Mouse (Mus musculus) layer of hippocampus, adult 9-10 months (tissue): Measurements from ENCODE around the gene Ubl5.
"Not testable (repeated sequence)": the region's sequence is repeated elsewhere in the genome, so short reads cannot be mapped to it uniquely, and the experiment has no call there.

ENCODE experiments used
- DNase-seq: peaks from one replicate; pipeline ENCODE4 v3.0.0; 2022; ENCODE audit warnings: low spot score

The Ubl5 gene

GRCm38 (mm10) chr9:20657546-20657945 lies 14.9 kb downstream of the Ubl5 start:
- no peak for DNase-seq

GRCm38 (mm10) chr9:20662325-20662724 lies 19.6 kb downstream of the Ubl5 start:
- peak; percentile 57 for DNase-seq

- DNase-seq: no peak
Observed at GRCm38 (mm10) chr9:20662874-20663273, 20.2 kb downstream of the Ubl5 start.

- no peak for DNase-seq
Observed at GRCm38 (mm10) chr9:20663956-20664355, 21.3 kb downstream of the Ubl5 start.

GRCm38 (mm10) chr9:20664366-20664765 lies 21.7 kb downstream of the Ubl5 start:
- DNase-seq: peak; percentile 56

GRCm38 (mm10) chr9:20664982-20665637 lies 22.4 kb downstream of the Ubl5 start:
- DNase-seq: no peak

- DNase-seq: no peak
Observed at GRCm38 (mm10) chr9:20665925-20666324, 23.2 kb downstream of the Ubl5 start.

- DNase-seq: no peak
Observed at GRCm38 (mm10) chr9:20666510-20667034, 23.9 kb downstream of the Ubl5 start.

GRCm38 (mm10) chr9:20668065-20668464 lies 25.4 kb downstream of the Ubl5 start:
- no peak for DNase-seq

- DNase-seq: no peak
Observed at GRCm38 (mm10) chr9:20672047-20672446, 29.4 kb downstream of the Ubl5 start.

- no peak for DNase-seq
Observed at GRCm38 (mm10) chr9:20677892-20678291, 35.2 kb downstream of the Ubl5 start.

GRCm38 (mm10) chr9:20680378-20680958 lies 37.8 kb downstream of the Ubl5 start:
- DNase-seq: no peak

- DNase-seq: no peak
Observed at GRCm38 (mm10) chr9:20681546-20682388, 39.1 kb downstream of the Ubl5 start.

GRCm38 (mm10) chr9:20682389-20682722 lies 39.7 kb downstream of the Ubl5 start:
- DNase-seq: no peak

- no peak for DNase-seq
Observed at GRCm38 (mm10) chr9:20685081-20685861, 42.6 kb downstream of the Ubl5 start.

- no peak for DNase-seq
Observed at GRCm38 (mm10) chr9:20689403-20689802, 46.7 kb downstream of the Ubl5 start.

- DNase-seq: no peak
Observed at GRCm38 (mm10) chr9:20689913-20690312, 47.2 kb downstream of the Ubl5 start.

GRCm38 (mm10) chr9:20690449-20690848 lies 47.8 kb downstream of the Ubl5 start:
- DNase-seq: not testable (repeated sequence)

- no peak for DNase-seq
Observed at GRCm38 (mm10) chr9:20692863-20693262, 50.2 kb downstream of the Ubl5 start.

GRCm38 (mm10) chr9:20694721-20695235 lies 52.1 kb downstream of the Ubl5 start:
- no peak for DNase-seq

- no peak for DNase-seq
Observed at GRCm38 (mm10) chr9:20696107-20696712, 53.5 kb downstream of the Ubl5 start.
